Mouse (Mus musculus) midbrain, embryonic 13.5 days (tissue): ENCODE results near the gene Cdk11b. TPM values are rescaled to one million over a fixed set of nuclear protein-coding genes. Genes with fewer than 3 reads are reported as not detected.

Experiments used
- ATAC-seq: fragments of 200-750 bp; cut with Nextera tagmentation; 2 replicates; pipeline ENCODE4 v1.8.0; 2017; ENCODE audit warnings: mild to moderate bottlenecking, moderate TSS enrichment, moderate library complexity
- H3K27ac ChIP-seq: fragments of 300-500 bp; sonication (generic); 2 replicates; pipeline ENCODE4 v1.5.1; 2015; ENCODE audit warnings: inconsistent platforms, mild to moderate bottlenecking, moderate library complexity
- H3K27me3 ChIP-seq: fragments of 300-500 bp; sonication (generic); 2 replicates; pipeline ENCODE4 v1.6.1; 2015; ENCODE audit warnings: mild to moderate bottlenecking, inconsistent platforms
- H3K36me3 ChIP-seq: fragments of 300-500 bp; sonication (generic); 2 replicates; pipeline ENCODE4 v1.6.1; 2015; ENCODE audit warnings: mild to moderate bottlenecking, inconsistent platforms
- H3K4me1 ChIP-seq: fragments of 300-500 bp; sonication (generic); replicated peaks from 2 replicates; pipeline ENCODE4 v1.6.1; 2015; ENCODE audit warnings: inconsistent platforms
- H3K4me2 ChIP-seq: fragments of 300-500 bp; sonication (generic); replicated peaks from 2 replicates; pipeline ENCODE4 v1.6.1; 2015; ENCODE audit warnings: moderate library complexity, mild to moderate bottlenecking, inconsistent platforms
- H3K4me3 ChIP-seq: fragments of 300-500 bp; sonication (generic); replicated peaks from 2 replicates; pipeline ENCODE4 v1.5.1; 2015; ENCODE audit warnings: mild to moderate bottlenecking, inconsistent platforms
- H3K9ac ChIP-seq: fragments of 300-500 bp; sonication (generic); replicated peaks from 2 replicates; pipeline ENCODE4 v1.6.1; 2015; ENCODE audit warnings: mild to moderate bottlenecking, inconsistent platforms
- H3K9me3 ChIP-seq: fragments of 300-500 bp; sonication (generic); 2 replicates; pipeline ENCODE4 v1.6.1; 2016; ENCODE audit warnings: mild to moderate bottlenecking, inconsistent platforms
- WGBS: fragments of 180-500 bp; shearing (Covaris S2); methylation state at CpG from one replicate; pipeline ENCODE4 v1.1.7; 2015; 5-methylcytosine and 5-hydroxymethylcytosine counted together
- polyA plus RNA-seq: library from polyadenylated mRNA; unstranded; fragments of >200 nt; fragmentation: Nextera tagmentation; extraction: Ambion mirVana; gene quantifications from 2 replicates; pipeline ENCODE4 v1.2.1, GENCODE M21; 2015

The Cdk11b gene
- 65.1 and 66.8 TPM in 2 replicates for polyA plus RNA-seq

DNA sequence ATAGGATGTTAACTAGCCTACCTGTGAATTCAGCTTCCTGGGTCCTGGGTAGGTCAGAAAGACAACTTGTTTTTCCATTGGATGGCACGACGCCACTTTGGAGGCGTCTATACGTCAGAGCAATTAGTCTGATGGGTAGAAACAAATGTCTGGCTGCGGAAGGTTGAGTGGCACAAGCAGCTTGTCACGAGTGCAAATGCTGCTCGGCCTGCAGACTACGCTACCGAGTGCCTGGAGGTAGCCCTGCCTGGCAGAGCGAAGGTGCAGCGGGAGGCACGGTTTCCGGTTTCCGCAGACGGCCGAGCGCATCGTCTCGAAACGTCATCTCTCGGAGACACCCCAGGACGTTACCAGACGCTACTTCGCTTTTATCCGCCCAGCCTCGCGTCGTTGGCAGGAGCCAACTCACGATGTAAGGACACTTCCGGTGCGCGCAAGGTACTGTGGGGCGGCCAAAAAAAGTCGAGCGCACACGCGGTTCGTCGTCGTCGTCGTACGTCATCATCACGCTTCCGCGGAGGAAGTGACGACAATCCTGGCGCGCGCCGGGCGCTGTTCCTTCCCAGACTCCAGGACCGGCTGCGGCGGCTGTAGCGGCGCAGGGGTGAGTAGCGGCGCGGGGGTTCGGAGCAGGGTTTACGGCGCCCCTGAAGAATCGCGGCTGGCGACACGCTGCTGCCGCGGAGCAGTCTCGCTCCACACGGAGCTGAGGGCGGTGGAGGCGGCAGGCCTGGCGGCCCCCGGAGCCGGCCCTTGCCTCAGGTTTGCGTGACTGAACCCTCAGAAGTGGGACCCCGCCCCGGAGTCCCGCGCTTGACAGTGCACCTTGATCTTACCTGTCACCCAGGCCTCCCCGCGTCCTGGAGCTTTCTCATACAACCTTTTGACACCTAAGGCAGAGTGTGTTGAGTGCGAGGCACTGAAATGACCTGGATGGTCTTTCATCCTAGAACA, at the start of gene Cdk11b:
Cdk11b (plus strand) TSS at position 517 of the 954 bp plus-strand sequence.
- peak; percentile 100 for ATAC-seq
- H3K4me1 ChIP-seq, result peaks cover 14% of the 10 kb centered on the region
- no peaks in the 10 kb centered on the region for H3K9me3 ChIP-seq
- H3K27me3 ChIP-seq, result no peaks in the 10 kb centered on the region
- under 1% methylated on average over 84 of the region's 84 CpGs for WGBS
- H3K27ac ChIP-seq, result peak within 1 kb of the TSS; percentile 85
- H3K9ac ChIP-seq, result peak within 1 kb of the TSS; percentile 93
- H3K4me3 ChIP-seq, result peak within 1 kb of the TSS; percentile 99
- H3K36me3 ChIP-seq, result peaks cover 46% of the 10 kb centered on the region
- peak within 1 kb of the TSS; percentile 88 for H3K4me2 ChIP-seq

DNA sequence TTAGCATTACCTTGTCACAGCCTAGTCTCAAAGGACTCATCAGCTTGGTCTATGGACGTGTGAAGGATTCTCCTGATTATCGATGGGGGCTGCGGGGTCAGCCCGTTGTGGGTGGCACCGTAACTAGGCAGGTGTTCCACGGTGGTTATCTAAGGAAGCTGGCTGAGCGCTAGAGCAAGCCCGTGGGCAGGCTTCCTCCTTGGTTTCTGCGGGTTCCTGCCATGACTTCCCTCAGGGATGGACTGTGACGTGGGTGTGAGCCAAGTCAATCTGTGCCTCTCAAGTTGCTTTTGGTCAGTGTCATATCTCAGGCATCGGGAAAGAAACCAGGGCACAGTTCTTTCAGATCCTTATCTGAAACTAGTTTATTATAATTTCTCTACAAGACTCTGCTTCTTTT, 49.7 kb upstream of the Cdk11b start:
- Histone ChIP-seq H3K4me1 (no peaks in the 10 kb centered on the region; the same call in 1 of the 2 replicates), H3K9ac (no peak overlapping the region), H3K4me2 (no peak overlapping the region), H3K27ac (no peak overlapping the region), H3K9me3 (no peaks in the 10 kb centered on the region), H3K4me3 (no peak overlapping the region), H3K36me3 (peaks cover 40% of the 10 kb centered on the region), H3K27me3 (no peaks in the 10 kb centered on the region)
- 90% methylated on average over 11 of the region's 11 CpGs for WGBS
- ATAC-seq, result no peak

DNA sequence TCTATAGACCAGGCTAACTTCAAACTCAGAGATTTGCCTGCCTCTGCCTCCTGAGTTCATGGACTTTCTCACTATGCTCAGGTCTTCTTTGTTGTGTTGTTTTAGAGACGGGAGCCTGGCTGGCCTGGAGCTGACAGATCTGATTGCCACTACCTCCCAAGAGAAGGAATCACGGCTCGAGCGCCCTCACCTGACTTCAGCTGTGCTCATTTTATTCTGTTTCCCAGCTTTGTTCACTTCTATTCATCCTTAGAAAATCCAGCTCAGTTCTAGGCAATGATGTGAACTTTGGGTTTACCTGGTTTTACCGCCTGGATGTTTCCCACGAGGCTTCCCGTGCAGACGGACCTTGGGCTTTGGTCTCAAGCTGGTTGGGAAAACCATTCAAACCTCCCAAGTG, 49.1 kb upstream of the Cdk11b start:
- no peaks in the 10 kb centered on the region for H3K27me3 ChIP-seq
- H3K27ac ChIP-seq, result no peak overlapping the region
- no peak overlapping the region for H3K4me2 ChIP-seq
- no peak for ATAC-seq
- no peak overlapping the region for H3K9ac ChIP-seq
- H3K4me1 ChIP-seq, result no peaks in the 10 kb centered on the region; the same call in 1 of the 2 replicates
- H3K36me3 ChIP-seq, result peaks cover 43% of the 10 kb centered on the region
- H3K9me3 ChIP-seq, result no peaks in the 10 kb centered on the region
- 88% methylated on average over 8 of the region's 8 CpGs for WGBS
- H3K4me3 ChIP-seq, result no peak overlapping the region

DNA sequence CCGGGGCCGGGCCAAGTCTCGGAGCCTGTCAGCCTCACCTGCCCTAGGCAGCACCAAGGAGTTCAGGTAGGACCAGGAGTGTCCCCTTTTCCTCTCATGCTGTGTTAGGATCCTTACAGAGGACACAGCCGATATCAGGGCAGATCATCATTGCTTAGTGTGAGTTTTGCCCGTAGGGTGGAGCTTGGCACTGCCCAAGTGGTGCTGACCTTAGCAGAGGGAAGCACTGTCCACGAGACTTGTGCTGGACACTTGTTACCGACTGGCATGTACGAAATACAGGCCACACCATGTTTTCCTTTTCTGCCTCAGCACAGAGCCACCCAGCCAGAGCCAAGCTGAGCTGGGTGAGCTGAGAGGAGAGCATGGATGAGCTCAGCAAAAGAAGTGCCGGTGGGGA, 47.5 kb upstream of the Cdk11b start:
- WGBS, result 96% methylated on average over 9 of the region's 9 CpGs

DNA sequence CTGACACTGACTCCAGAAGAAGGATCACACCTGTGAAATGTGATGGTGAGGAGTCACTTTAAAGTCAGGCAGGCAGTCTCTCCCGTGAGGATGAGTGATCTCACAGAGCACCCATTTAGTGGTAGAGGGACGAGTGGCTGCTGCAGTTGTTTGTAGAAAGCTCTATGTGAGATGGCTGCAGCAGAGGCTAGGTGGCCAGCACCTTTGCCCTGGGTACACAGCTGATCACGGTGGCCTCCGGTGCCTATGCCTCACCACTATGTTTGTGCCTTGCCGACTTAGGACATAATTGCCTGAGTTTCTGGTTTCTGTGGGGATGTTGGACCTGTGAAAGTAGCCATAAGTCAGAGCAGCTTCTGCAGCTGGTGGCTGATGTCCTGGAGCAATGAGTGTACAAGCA, 46.9 kb upstream of the Cdk11b start:
- Histone ChIP-seq H3K9ac (no peak overlapping the region), H3K4me1 (no peaks in the 10 kb centered on the region), H3K9me3 (no peaks in the 10 kb centered on the region), H3K27ac (no peak overlapping the region), H3K27me3 (no peaks in the 10 kb centered on the region), H3K4me2 (no peak overlapping the region), H3K4me3 (no peak overlapping the region), H3K36me3 (peaks cover 55% of the 10 kb centered on the region)
- ATAC-seq, result no peak
- 89% methylated on average over 5 of the region's 5 CpGs for WGBS

More for the DNA sequence above, 47.5 kb upstream of the Cdk11b start:
- H3K27ac ChIP-seq, result no peak overlapping the region
- H3K36me3 ChIP-seq, result peaks cover 49% of the 10 kb centered on the region
- no peak overlapping the region for H3K4me3 ChIP-seq
- no peak overlapping the region for H3K4me2 ChIP-seq
- no peaks in the 10 kb centered on the region for H3K9me3 ChIP-seq
- no peaks in the 10 kb centered on the region for H3K4me1 ChIP-seq
- H3K27me3 ChIP-seq, result no peaks in the 10 kb centered on the region
- H3K9ac ChIP-seq, result no peak overlapping the region
- no peak for ATAC-seq

DNA sequence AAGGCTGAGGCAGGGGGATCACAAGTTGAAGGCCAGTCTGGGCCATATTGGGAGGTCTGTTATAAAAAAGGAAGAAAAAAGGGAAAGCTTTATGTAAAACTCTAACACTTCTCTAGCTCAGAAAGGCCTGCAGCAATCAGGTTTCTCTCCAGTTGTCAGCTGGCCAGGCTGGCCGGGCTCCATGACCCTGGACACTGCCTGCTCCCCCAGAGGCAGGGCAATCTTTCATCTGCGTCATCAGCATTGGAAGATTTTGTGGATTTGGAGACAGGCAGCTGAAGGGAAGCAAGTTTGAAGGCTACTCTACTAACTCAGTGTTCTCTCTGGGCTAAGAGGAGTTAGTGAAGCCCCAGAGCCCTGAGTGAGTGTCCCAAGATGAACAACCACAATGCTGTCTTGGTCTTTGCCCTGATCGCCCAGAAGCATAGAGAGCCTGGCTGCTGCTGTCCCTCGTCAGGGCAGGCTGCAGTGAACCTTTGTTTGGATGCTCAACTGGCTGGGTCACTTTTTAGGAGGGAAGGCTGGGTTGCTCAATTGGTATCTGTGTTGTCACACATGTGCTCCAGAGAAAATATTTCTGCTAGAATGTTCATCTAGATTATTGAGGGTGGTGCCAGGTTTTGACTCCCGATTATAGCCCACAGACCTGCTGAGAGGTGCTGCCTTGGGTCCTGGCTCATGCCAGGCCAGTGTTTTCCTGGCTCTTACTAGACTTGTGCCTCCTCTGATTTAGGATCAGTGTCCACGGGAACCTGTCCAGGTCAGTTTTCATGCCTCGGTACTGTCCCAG, 46.1 kb upstream of the Cdk11b start:
- Histone ChIP-seq H3K9me3 (no peaks in the 10 kb centered on the region), H3K4me1 (no peaks in the 10 kb centered on the region), H3K4me3 (no peak overlapping the region), H3K27ac (no peak overlapping the region), H3K4me2 (no peak overlapping the region), H3K36me3 (peaks cover 61% of the 10 kb centered on the region), H3K9ac (no peak overlapping the region), H3K27me3 (no peaks in the 10 kb centered on the region)
- no peak for ATAC-seq
- 89% methylated on average over 7 of the region's 7 CpGs for WGBS

DNA sequence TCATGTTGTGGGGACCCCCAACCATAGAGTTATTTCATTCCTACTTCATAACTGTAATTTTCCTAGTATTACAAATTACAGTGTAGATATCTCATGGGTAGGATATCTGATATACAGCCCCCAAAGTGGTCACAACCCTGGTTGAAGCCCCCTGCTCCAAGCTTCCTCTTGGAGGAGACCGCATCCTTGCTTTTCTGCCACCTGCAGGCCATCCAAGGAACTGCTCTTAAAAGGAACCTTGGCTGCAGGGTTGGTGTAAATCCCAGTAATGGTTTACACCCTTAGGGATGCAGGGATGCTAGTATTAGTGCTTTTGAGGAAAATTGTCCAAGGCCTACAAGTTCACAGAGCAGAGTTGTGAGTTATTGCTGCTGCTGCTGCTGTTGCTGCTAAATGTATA, 44.2 kb upstream of the Cdk11b start:
- no peak for ATAC-seq
- Histone ChIP-seq H3K9ac (no peak overlapping the region), H3K4me2 (no peak overlapping the region), H3K9me3 (no peaks in the 10 kb centered on the region), H3K27me3 (no peaks in the 10 kb centered on the region), H3K36me3 (peaks cover 78% of the 10 kb centered on the region), H3K4me1 (no peaks in the 10 kb centered on the region), H3K4me3 (no peak overlapping the region), H3K27ac (no peak overlapping the region)
- 16% methylated on average over 1 of the region's 1 CpGs for WGBS

DNA sequence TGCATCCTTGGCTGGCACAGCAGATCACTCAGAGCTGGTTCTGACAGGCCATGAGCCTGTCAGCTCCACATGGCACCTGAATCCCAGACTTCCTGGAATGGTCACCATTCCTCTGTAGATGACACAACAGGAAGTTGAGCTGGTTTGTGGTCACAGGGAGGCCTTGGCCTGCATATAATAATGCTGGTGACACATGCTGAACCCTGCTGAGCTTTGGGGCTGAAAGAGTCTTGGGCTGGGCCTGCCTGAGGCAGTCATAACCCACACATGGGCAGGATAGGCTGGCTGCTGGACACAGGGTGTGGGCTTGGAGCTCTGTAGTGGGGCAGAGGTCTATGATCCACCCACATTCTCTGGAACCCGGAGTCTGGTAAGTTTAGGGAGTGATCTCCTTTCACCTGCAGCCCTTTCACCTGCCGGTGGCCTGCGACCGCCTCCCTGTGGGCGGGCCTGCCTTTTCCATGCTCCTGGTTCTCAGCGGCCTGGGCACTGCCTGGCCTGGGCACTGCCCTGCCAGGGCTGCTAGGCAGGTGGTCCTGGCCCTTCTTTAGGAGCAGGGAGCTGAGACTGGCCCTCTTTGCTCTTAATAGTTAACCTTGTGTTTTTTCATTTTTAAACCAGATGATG, 42.3 kb upstream of the Cdk11b start:
- WGBS, result 94% methylated on average over 6 of the region's 6 CpGs
- no peak for ATAC-seq
- peaks cover 83% of the 10 kb centered on the region for H3K36me3 ChIP-seq
- no peak overlapping the region for H3K9ac ChIP-seq
- no peak overlapping the region for H3K4me3 ChIP-seq
- H3K27ac ChIP-seq, result no peak overlapping the region
- H3K27me3 ChIP-seq, result no peaks in the 10 kb centered on the region
- H3K4me1 ChIP-seq, result no peaks in the 10 kb centered on the region
- no peak overlapping the region for H3K4me2 ChIP-seq
- H3K9me3 ChIP-seq, result no peaks in the 10 kb centered on the region

DNA sequence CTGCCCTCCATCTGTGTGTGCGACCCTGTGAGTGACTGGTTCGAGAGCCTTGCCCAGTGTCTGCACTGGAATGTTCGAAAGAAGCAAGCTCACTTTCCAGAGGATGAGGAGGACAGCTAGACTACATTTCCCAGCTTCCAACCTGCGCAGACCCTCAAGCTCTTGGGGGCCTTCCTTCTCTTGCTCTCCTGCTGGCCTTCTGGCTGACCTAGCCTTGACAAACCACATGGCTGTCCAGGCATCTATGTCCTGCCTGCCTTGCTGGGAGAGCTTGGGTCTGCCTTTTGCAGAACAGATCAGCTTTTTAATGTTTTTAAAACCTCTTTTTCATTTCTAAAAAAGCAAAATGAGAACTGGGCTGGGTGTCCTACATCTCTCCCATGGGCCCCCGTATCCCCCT, 35.3 kb upstream of the Cdk11b start:
- no peaks in the 10 kb centered on the region for H3K27me3 ChIP-seq
- no peaks in the 10 kb centered on the region for H3K9me3 ChIP-seq
- H3K9ac ChIP-seq, result no peak overlapping the region
- no peak overlapping the region for H3K27ac ChIP-seq
- no peak overlapping the region for H3K4me3 ChIP-seq
- WGBS, result 95% methylated on average over 5 of the region's 5 CpGs
- no peak overlapping the region for H3K4me2 ChIP-seq
- no peak for ATAC-seq
- peaks cover 66% of the 10 kb centered on the region for H3K36me3 ChIP-seq
- no peaks in the 10 kb centered on the region for H3K4me1 ChIP-seq

DNA sequence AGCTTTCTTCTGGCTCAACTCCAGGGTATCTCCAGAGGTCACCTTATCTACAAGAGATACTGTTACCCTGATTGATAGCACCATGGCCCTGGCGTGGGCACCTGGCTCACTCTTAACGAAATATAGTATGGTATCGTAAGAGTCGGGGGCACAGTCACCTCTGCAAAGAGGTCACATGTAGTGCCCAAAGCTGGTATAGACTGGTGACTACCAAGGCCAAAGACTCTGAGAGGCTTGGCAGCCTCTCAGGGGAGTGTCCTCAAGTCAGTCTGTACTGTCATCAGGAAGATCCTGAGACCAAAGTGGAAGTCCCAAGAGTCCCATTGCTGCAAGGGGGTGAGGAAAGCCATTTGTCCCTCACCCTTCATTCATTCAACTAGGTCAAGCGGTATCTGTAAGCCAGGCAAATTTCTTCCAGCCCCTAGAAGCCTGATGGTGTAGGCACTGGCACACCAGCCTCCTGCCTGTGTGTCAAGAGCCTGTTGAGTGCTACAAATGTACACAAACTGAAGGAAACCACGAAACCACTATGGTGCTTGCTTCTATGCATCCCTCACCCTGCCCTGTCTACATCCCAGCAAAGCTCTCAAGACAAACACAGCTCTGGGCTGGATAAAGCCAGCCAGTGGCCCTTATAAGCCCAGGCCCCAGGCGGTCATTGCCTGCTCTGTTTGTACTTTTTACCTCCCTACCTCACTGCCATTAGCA, 33.5 kb upstream of the Cdk11b start:
- H3K4me2 ChIP-seq, result no peak overlapping the region
- peaks cover 48% of the 10 kb centered on the region for H3K36me3 ChIP-seq
- H3K4me1 ChIP-seq, result no peaks in the 10 kb centered on the region
- no peak overlapping the region for H3K4me3 ChIP-seq
- no peaks in the 10 kb centered on the region for H3K27me3 ChIP-seq
- H3K9ac ChIP-seq, result no peak overlapping the region
- no peaks in the 10 kb centered on the region for H3K9me3 ChIP-seq
- WGBS, result 92% methylated on average over 7 of the region's 7 CpGs
- no peak overlapping the region for H3K27ac ChIP-seq
- no peak for ATAC-seq

DNA sequence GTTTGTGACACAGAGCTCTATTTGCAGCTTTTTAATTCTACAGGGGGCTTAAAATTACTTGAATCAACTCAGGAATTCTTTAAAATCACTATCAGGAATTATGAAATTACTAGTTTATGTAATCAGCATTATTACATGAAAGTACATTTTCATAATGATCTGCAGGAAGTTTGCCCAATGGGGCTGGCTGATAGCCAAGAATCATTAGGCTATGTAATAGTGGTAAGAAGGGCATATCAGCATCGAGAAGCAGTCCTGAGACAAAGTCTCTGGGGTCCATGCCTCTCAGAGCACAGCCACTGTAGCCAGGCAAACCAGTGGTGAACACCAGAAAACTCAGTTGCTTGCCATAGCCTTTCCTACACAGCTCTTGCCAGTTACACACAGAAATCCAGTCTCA, 30.9 kb upstream of the Cdk11b start:
- Histone ChIP-seq H3K4me1 (no peaks in the 10 kb centered on the region), H3K4me2 (no peak overlapping the region), H3K9me3 (no peaks in the 10 kb centered on the region), H3K27ac (no peak overlapping the region), H3K9ac (no peak overlapping the region), H3K27me3 (no peaks in the 10 kb centered on the region), H3K36me3 (peaks cover 23% of the 10 kb centered on the region), H3K4me3 (no peak overlapping the region)
- 60% methylated on average over 1 of the region's 1 CpGs for WGBS
- ATAC-seq, result no peak
